8 mouse cellular contexts compared by ENCODE assay signal in the genomic region with DNA sequence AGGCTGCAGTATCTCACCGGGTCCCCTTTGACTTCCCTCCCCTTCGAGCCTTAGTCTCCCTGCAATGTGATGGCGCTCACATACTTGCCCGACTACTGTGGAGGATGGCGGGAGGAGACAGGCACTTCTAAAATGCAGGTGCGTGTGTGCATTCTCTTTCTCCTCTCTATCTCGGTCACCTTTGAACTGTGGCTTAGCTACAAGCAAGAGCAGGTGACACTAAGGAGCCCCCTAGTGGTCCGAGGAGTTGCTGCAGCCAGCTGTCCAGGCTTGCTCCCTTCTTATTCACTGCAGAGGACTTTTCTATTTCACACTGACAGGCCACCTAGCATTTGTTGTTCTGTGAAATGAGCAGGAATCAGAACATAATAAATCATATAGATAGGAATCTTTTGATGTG. TPM values are rescaled to one million over a fixed set of nuclear protein-coding genes. Genes with fewer than 3 reads are reported as not detected.
DNase-seq lines count a peak whose midpoint lies in the region; ATAC-seq and TF ChIP-seq lines count a peak whose summit lies in the region.

No protein-coding gene starts in this region.

- no peaks in the 10 kb centered on the region for H3K79me2 ChIP-seq in heart, adult 2 months (replicated peaks; ENCODE audit: control insufficient read depth, insufficient read depth, low read length)

- H3K27me3 ChIP-seq in heart, adult 2 months (ENCODE audit: control insufficient read depth, insufficient read depth, low read length), result no peaks in the 10 kb centered on the region
- H3K27me3 ChIP-seq in kidney, adult 2 months (replicated peaks; ENCODE audit: control insufficient read depth, insufficient read depth, low read length), result no peaks in the 10 kb centered on the region
- no peaks in the 10 kb centered on the region for H3K27me3 ChIP-seq in midbrain, postnatal 0 days (ENCODE audit: insufficient read depth, low read length)

- no peaks in the 10 kb centered on the region for H3K36me3 ChIP-seq in heart, adult 2 months (ENCODE audit: control insufficient read depth, insufficient read depth, low read length)
- H3K36me3 ChIP-seq in kidney, adult 2 months (ENCODE audit: control insufficient read depth, insufficient read depth, low read length), result no peaks in the 10 kb centered on the region
- H3K36me3 ChIP-seq in midbrain, postnatal 0 days (ENCODE audit: insufficient read depth, low read length), result no peaks in the 10 kb centered on the region

- H3K4me3 ChIP-seq in heart, adult 2 months, result no peak overlapping the region
- no peak overlapping the region for H3K4me3 ChIP-seq in kidney, adult 2 months (ENCODE audit: insufficient read depth, low read depth, low read length)
- no peak overlapping the region for H3K4me3 ChIP-seq in midbrain, postnatal 0 days (ENCODE audit: low read depth, low read length)

- peak; percentile 62 to 70 for DNase-seq in B cell, adult 2 months
- peak; percentile 76 to 92 for DNase-seq in adrenal gland, adult (ENCODE audit: inconsistent age in 2 of 2, low spot score in 1 of 2)
- DNase-seq in embryo, embryonic 11 days, result peak; percentile 86
- peak; percentile 62 to 81 for DNase-seq in heart, adult 2 months
- DNase-seq in kidney, adult 2 months, result peak; percentile 85
- DNase-seq in liver, result peak; percentile 68
- peak; percentile 81 for DNase-seq in midbrain, postnatal 0 days (ENCODE audit: low spot score)
- peak; percentile 83 for DNase-seq in testis, postnatal 10 days (ENCODE audit: low spot score)

- TF ChIP-seq CTCF in heart, adult 2 months (IDR thresholded peaks at IDR 0.05), result no peak; the same call in 1 of the 2 replicates
- peak; percentile 95 for TF ChIP-seq CTCF in kidney, adult 2 months (conservative IDR thresholded peaks at IDR 0.05; ENCODE audit: insufficient read depth, insufficient read length, low read depth, low read length)
- TF ChIP-seq CTCF in midbrain, postnatal 0 days (IDR thresholded peaks at IDR 0.05), result peak; percentile 92

- intact Hi-C loops in heart, adult 2 months (cut with DNase I), result loop anchor here (1.0 kb wide), 2 partner anchors 76 to 84 kb away; no protein-coding TSS in a partner anchor

- H3K9ac ChIP-seq in heart, adult 2 months (ENCODE audit: low read depth, low read length), result no peak overlapping the region
- no peak overlapping the region for H3K9ac ChIP-seq in midbrain, postnatal 0 days (replicated peaks; ENCODE audit: low read length, poor library complexity, severe bottlenecking)

- no peaks in the 10 kb centered on the region for H3K9me3 ChIP-seq in midbrain, postnatal 0 days (ENCODE audit: low read length)

- H3K4me2 ChIP-seq in midbrain, postnatal 0 days (ENCODE audit: low read depth, low read length, poor library complexity, severe bottlenecking), result no peak overlapping the region; the same call in 1 of the 2 replicates

- peaks cover 2% of the 10 kb centered on the region; the same call in 1 of the 2 replicates for H3K4me1 ChIP-seq in heart, adult 2 months (ENCODE audit: control insufficient read depth, insufficient read depth, low read length)
- H3K4me1 ChIP-seq in kidney, adult 2 months (ENCODE audit: control insufficient read depth, insufficient read depth, low read length), result peaks cover 3% of the 10 kb centered on the region; the same call in 1 of the 2 replicates
- no peaks in the 10 kb centered on the region for H3K4me1 ChIP-seq in midbrain, postnatal 0 days (ENCODE audit: insufficient read depth, low read length)

- ATAC-seq in midbrain, postnatal 0 days (ENCODE audit: low FRiP score), result 0 out of 2 replicates have a peak, but pooled peaks have one; percentile 69

- WGBS in heart, adult 2 months, result 7% methylated on average over 8 of the region's 8 CpGs
- WGBS in kidney, adult 2 months, result 3% methylated on average over 8 of the region's 8 CpGs
- 2% methylated on average over 8 of the region's 8 CpGs for WGBS in midbrain, postnatal 0 days

- H3K27ac ChIP-seq in heart, adult 2 months, result no peak overlapping the region
- H3K27ac ChIP-seq in kidney, adult 2 months (ENCODE audit: insufficient read depth, low read depth, low read length), result no peak overlapping the region
- H3K27ac ChIP-seq in midbrain, postnatal 0 days (ENCODE audit: low read depth, low read length), result no peak overlapping the region

- peak; percentile 90 for TF ChIP-seq EP300 in heart, adult 2 months (IDR thresholded peaks at IDR 0.05; ENCODE audit: insufficient read depth, low read depth, low read length)

- TF ChIP-seq POLR2A in heart, adult 2 months (IDR thresholded peaks at IDR 0.05; ENCODE audit: insufficient read depth, low read depth, low read length), result no peak
- TF ChIP-seq POLR2A in kidney, adult 2 months (IDR thresholded peaks at IDR 0.05; ENCODE audit: low read depth, low read length), result no peak

RNA-seq across cellular contexts. Expression of gene Hhipl1, which starts 13.1 kb away (rescaled TPM):
- total RNA-seq in heart, adult 2 months (2021), result 1 to 10 TPM; 1.2 to 1.5 TPM
- 1.6 and 1.8 TPM in 2 replicates for polyA plus RNA-seq in heart, adult 2 months (2012; rRNA removed)
- 0.31 and 0.42 TPM in 2 replicates for polyA plus RNA-seq in kidney, adult 2 months (2012; rRNA removed)
- 9.3 and 10.4 TPM in 2 replicates for total RNA-seq in midbrain, postnatal 0 days (2014; rRNA removed)
- polyA plus RNA-seq in midbrain, postnatal 0 days (2015; fragmentation: Nextera tagmentation; extraction: Ambion mirVana), result 2.7 and 2.9 TPM in 2 replicates

RNA-seq across cellular contexts. Expression of gene Ccdc85c, which starts 17.7 kb away (rescaled TPM):
- 10 to 100 TPM; 39.2 to 43.9 TPM for total RNA-seq in heart, adult 2 months (2021)
- polyA plus RNA-seq in heart, adult 2 months (2012; rRNA removed), result 27.1 and 29.3 TPM in 2 replicates
- polyA plus RNA-seq in kidney, adult 2 months (2012; rRNA removed), result 15.7 and 19.4 TPM in 2 replicates
- total RNA-seq in midbrain, postnatal 0 days (2014; rRNA removed), result 69.1 and 89.6 TPM in 2 replicates
- polyA plus RNA-seq in midbrain, postnatal 0 days (2015; fragmentation: Nextera tagmentation; extraction: Ambion mirVana), result 16.6 and 19.9 TPM in 2 replicates

RNA-seq across cellular contexts. Expression of gene Cyp46a1, which starts 41.2 kb away (rescaled TPM):
- total RNA-seq in heart, adult 2 months (2021), result under 1 TPM; 0.41 to 0.47 TPM
- polyA plus RNA-seq in heart, adult 2 months (2012; rRNA removed), result 1.3 and 1.8 TPM in 2 replicates
- polyA plus RNA-seq in kidney, adult 2 months (2012; rRNA removed), result 4.1 and 5.1 TPM in 2 replicates
- 33.2 and 36.0 TPM in 2 replicates for total RNA-seq in midbrain, postnatal 0 days (2014; rRNA removed)
- polyA plus RNA-seq in midbrain, postnatal 0 days (2015; fragmentation: Nextera tagmentation; extraction: Ambion mirVana), result 52.0 and 55.3 TPM in 2 replicates
